Mouse (Mus musculus): ENCODE results near the gene Tatdn3.

Gene Tatdn3

DNA sequence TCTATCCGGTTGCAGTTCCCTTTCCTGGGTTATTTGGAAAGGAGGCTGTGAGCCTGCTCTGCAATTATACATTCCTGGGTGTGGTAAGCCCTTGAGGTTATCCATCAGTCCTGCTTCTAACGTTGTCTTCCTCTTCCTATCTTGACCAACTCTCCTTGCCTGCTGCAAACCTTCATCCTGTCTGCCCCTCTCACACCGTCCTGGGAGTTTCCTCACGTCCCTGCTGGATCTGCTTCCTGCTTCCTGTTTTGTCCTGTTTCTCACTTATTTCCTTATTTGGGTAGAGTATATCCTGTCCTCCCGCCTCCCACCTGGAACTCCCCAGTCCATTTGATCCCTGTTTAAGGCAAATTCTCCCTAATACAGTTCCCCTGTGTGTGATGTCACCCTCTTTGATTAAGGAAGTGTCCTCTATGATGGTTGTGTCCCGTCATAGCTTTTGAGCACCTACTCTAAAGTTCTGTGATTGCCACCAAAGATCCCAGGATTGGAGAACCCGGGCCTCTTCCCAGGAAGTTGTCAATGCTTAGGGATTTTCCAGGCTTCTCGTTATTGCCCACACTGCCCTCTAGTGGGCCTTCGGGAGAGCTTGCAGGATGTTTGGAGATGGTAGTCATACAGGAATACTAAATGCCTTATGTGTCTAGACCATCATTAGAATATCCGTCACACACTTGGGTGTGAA, 12.6 kb upstream of the Tatdn3 start:
- DNase-seq (ENCODE audit: low read depth) = peak; percentile 94

DNA sequence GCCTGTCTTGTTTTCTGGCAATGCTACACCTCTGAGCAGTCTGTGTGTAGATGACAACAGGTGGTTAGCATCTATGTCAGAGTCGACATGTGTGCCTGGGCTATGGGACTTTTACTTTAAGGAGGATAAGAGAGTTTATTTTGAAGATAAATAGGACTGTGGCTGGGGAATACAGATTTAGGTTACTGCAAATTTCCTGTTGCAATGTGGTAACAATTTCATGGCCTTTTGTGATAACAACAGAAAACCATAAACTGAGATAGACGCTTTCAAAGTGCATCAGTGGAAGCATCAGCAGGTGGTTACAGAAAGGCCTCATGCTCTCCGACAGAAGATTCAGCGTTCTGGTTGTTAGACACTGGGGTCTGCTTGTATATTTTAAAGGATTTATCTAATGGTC, 10.8 kb upstream of the Tatdn3 start:
- DNase-seq (ENCODE audit: low read depth) = no peak

DNA sequence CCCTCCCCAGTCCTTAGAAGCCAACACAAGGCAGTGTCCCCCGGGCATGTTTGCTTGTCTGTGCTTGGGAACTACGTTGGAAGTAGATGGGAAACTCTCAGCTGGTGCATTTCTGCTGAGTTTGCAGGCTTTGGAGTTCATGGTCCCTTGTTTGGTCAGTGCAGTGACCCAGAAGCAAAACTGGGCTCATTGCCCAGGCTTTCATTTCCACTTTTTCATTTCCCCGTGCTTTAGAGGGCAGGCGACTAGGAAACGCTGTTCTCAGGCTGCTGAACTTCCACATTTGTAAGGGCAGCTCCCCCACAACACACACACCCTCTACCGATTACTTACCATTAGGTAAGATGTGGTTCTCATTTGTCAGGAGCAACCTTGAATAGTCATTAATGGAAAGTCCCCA, 10.3 kb upstream of the Tatdn3 start:
- no peak for DNase-seq (ENCODE audit: low read depth)

DNA sequence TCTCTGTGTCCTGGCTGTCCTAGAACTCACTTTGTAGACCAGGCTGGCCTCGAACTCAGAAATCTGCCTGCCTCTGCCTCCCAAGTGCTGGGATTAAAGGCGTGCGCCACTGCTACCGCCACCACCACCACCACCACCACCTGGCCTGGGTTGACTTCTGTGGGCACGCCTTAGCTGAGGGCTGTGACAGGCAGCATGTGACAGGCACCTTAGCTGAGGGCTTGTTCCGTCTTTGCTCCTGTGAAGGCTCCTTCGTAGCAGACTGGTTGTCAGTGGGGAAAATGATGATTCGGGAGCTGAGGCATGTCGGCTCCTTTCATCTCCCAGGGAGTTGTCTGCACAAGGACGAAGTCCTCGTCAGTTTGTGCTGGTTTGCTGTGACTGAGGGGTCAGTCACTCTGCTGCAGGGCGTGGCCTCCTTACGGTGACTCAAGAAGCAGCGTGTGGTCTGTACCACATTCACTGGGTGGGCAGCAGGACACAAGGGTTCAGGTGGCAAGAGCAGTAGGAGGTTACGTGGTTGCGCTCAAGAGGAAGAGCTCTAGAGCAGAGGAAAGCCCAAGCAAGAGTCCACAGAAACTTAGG, 9.7 kb upstream of the Tatdn3 start:
- no peak for DNase-seq (ENCODE audit: low read depth)

DNA sequence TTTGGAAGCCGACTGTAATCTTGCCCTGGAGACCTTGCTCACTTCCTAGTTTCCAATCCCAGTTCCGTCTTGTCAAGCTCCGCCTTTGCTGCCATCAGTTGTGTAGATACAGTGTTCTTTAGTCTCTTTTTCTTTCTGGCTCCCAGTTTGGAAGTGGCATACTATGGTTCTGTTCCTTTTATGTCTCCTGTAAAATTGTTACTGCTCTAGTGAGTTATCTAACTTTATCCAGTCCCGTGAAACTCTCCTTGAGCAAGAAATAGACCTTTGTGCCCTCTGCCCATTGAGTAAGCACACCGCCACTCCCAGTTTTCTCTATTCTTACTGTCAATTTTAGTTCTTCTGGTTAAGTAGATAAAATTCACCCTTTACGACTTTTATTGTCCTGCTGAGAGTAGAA, 8.9 kb upstream of the Tatdn3 start:
- no peak for DNase-seq (ENCODE audit: low read depth)

DNA sequence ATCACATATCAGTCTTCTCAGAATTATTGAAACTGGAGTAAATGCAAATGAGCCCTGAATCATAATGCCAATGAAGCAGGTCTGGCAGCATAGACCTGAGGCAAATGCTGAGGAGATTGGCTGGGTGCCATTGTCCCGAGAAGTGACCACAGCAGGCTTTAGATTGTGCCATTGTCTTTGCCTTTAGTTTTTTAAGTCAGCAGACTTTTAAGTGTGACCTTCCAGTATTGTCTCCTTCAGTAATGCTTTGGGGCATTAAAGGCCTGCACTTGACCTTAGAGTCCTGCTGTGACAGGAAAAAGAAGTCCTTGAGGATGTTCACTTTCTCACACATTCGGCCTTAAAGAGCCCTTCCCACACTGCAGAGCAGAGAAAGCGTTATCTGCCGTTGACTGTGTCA, 7.5 kb upstream of the Tatdn3 start:
- no peak for DNase-seq (ENCODE audit: low read depth)

DNA sequence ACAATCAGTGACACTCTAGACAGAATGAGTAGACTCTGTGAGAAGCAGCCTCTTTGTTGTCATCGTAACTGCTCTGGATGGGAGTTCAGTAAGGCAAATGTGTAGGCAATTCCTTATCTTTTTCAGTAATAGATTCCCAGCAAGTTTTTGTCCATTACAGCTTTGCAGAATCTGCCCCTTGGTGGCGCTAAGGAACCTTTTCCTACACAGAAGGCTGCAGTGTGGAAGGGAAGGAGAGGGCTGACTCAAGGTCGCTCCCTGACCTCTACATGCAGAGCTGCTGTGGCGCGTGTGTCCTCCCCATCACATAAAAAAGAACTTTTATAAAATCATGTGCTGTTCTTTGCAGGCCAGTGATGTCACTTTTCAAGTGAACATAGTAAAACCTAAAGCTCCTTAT, 5.6 kb upstream of the Tatdn3 start:
- DNase-seq (ENCODE audit: low read depth) = peak; percentile 48

DNA sequence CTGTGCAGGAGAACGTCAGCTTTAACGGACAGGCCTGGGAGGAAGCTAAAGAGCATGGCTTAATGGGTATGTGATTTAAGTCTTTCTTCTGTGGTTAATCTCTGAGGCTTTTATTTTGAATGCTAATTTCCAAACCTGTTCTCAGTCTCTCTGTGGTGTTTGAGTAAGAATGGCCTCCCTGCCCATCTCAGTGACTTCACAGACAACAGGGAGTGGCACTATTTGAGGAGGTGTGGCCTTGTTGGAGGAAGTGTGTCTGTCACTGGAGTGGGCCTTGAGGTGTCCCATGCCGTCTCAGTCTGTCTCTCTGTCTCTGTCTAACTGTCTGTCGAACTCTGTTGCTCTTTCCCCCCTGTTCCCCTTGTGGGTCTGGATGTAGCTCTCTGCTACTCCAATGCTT, 2.5 kb upstream of the Tatdn3 start:
- DNase-seq (ENCODE audit: low read depth) = no peak

DNA sequence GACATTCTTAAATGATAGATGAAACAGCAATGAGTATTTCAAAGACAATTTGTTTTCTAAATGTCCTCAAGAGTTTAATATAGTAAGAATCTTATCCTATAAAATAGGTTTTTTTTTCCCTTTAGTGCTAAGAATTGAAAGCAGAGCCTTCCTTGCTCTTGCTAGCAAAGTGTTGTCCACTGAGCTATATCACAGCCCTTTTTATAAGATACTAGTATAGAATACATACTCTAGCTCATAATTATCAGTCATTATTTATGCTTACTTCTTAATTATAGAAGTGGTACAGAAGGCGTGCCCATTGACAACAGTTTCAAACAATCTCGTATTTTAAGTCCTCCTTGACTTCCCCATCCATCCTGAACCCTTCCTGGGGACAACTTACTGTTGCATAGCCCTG, 1.8 kb upstream of the Tatdn3 start:
- no peak for DNase-seq (ENCODE audit: low read depth)

DNA sequence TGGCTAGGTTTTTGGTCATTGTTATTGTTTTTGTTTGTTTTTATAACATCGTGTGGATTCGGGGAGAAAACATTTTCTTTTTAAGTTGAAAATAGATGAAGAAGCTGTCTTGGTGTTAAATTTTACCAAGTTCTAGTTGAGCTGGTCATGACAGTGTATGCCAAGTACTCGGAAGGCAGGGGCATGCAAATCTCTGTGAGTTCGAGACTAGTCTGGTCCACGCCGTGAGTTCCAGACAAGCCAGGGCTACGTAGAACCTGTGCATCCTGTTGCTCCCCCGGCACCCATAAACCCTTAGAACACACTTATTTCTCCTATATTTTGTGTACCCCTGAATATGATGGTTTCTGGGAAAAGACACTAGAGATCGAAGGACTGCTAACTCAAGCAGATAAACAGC, 968 bp upstream of the Tatdn3 start:
- no peak for DNase-seq (ENCODE audit: low read depth)

DNA sequence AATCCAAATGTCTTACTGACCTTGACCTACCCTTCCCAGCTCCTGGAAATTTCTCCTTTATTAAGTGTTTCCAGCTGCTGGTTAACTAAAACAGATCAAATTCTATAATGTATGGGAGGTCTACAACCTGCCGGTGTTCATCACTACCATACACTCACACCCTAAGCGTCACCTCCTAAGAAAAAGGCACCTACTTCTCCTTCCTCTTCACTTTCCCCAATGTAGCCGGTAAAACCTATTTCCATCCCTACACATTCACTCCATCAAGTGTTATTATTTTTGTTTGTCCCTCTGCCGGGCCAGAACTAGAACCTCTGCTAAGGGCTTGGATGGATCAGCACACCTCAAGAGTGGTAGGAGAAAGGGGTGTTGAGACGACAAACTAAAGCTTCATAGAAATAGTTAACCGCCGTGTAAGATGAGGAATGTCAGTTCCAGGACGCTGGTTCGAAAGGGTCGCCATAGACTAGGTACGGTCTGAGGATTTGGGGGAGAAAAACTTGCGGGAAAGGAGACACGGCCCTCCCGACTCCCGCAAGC, 421 bp downstream of the Tatdn3 start:
- peak; percentile 29 for DNase-seq (ENCODE audit: low read depth)

DNA sequence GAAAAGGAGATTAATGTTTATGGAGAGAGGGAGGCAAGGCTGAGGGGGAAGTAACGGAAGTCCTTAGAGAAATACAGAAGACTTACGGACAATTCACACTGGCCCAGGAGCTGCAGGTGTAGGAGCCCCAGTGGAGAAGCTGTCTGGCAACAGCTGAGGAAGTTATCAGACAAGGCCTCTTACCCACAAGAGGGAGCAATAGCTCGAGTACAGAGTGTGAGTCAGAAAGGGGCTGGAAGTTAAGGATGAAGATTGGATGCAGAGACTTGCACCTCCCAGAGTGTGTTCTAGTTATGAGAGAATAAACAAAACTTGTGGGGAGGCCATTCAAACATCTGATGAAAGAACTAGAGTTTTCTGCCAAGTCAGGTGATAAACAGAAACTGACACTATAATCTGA, 5.3 kb downstream of the Tatdn3 start:
- DNase-seq (ENCODE audit: low read depth) = peak; percentile 77

DNA sequence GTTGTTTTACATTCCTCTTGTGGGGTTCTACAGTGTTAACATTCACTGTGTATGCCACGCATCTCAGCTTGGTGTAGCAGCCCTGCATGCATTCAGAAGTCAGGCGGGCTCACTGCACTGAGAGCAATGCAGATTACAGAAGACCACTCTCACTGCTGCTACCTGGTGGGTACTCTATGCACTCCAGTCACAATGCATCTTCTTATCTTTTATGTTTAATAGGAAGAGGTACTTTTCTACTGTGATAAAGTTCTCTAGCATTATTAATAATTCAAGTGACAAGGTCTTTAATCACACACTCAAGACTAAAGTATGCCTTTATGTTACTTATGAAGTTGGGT, 7.2 kb downstream of the Tatdn3 start:
- DNase-seq (ENCODE audit: low read depth) = no peak

DNA sequence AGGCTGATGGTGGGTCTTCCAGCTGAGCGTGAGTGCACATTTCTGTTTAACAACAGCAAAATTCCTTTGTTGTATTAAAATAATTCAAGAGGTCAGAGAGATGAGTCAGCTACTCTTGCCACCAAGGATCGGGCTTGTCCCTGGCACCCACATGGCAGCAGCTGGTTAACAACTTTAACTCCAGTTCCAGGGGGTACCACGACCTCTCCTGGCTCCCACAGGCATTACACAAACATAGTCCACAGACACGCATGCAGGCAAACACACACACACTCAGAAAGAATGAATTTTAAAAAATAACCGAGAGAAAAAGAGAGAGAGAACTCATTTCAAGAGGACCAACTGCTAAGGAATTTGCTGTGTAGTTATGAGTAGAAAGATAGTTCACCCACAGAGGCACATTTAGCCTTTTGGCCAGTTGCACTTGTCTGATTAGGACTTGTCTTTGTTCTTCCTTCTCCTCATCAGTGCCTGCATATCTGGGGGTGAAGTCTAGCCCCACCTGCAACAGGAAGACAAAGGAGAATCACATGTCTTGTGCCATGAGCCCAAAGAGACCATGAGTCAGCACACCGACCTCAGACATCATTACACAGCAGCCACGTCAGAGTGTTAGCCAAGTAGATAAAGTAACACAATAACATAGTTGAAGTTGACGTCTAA, 7.7 kb downstream of the Tatdn3 start:
- peak; percentile 59 for DNase-seq (ENCODE audit: low read depth)

DNA sequence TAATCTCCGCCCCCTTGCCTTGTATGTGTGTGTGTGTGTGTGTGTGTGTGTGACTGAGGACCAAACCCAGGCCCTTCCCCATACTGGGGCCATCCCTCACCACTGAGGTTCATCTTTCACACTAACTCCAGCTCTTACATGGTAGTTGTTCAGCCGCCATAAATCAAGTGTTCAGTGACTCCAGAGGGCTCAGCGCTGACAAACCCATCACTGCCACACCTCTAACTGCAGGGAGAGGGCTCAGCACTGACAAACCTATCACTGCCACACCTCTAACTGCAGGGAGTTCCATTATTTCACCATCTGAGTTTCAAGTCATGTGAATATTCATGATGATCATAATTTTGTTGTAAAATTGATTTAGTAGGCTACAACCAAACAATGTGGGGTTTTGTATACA, 9.2 kb downstream of the Tatdn3 start:
- no peak for DNase-seq (ENCODE audit: low read depth)

DNA sequence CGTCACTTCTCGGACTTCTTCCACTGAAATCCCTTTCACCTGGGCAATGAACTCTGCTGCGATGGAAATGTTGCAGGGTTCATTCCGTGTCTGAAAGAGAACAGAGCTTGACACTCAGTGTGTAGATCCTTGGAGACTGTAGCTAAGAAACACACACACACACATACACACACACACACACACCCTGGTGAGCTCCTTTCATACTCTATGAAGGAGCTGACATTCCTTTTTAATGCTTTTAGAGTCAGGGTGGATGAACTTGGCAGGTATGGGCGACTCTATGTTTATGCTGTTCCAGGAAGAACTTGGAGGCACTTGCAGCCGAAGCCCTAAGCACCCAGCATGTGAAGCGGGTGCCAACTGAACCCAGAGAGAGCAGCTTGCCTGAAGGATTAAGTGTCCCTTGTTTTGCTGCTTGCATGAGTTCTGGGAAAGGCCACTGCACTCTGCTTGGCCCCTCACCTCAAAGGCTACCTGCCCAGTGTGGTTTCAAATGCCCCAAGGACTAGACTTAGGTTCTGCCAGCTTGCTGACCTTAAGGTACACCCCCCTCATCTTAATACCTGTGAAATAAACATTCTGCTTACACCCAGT, 16.4 kb downstream of the Tatdn3 start:
- DNase-seq (ENCODE audit: low read depth) = no peak

DNA sequence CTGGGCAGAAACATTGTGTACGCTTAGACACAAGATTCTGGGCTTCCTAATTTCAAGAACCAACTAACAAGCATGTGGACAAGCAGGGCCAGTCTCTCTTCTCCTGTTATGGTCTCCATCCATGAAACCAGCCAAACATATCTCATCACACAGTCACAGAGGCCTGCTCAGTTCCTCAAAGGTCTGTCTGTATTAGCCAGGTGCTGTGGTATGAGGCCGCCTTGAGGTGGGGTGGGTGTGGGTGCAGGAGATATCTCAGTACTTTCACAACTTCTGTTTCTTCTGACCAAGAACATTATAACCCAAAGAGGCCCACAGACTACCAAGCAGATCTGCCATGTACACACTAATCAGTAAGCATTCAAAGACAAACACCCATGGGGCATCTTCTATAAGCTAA, 17.5 kb downstream of the Tatdn3 start:
- DNase-seq (ENCODE audit: low read depth) = no peak

DNA sequence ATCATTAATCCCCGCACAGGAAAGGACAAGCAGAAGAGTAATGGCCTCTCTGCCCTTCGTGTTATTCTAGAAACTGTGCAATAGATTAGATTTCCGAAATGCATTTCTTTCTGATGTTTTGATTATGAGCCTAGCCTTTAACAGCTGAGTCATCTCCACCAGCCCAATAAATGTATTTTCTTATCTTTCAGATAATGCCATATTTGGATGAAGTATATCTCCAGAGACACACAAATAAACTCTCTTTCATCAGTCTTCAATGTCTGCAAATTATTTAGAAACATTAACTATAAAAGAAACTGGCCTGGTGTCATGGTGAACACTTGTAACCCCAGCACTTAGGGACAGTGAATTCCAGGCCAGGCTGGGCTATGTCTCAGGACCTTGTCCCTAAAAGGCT, 20.0 kb downstream of the Tatdn3 start:
- DNase-seq (ENCODE audit: low read depth) = peak; percentile 39

DNA sequence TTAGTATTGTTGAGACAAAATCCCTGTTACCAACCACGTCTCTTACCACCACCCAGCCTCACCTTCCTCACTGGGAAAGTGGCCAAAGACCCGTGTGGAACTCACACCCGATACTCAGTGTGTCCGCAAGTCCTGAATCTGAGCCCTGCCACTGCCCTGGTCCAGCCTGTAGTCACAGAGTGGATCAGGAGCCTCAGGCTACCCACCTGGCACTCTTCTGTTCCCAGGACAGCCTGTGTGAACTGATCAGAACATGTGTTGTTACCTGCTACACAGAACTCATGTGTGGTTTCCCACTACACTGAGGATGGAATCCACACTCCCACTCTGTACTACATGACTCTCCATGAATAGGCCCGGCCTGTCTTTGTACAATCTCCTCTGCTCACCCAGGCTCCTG, 20.6 kb downstream of the Tatdn3 start:
- no peak for DNase-seq (ENCODE audit: low read depth)

DNA sequence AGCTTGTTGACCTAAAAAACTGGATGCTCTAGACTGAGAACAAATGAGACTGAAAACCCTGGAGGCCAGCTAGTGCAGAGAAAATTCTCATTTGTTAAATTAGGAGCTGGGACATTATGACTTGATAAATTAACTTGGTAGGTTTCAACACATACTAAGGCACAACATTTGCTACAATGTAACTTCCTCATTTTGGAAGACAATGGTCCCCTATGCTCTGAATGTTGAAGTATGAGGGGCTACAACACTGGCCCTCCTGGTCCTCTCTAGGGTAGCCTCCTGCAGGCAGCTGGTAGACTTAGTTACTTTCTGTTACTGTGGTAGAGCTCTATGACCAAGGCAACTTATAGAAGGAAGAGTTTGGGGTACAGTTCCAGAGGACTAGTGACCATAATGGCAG, 21.4 kb downstream of the Tatdn3 start:
- no peak for DNase-seq (ENCODE audit: low read depth)

DNA sequence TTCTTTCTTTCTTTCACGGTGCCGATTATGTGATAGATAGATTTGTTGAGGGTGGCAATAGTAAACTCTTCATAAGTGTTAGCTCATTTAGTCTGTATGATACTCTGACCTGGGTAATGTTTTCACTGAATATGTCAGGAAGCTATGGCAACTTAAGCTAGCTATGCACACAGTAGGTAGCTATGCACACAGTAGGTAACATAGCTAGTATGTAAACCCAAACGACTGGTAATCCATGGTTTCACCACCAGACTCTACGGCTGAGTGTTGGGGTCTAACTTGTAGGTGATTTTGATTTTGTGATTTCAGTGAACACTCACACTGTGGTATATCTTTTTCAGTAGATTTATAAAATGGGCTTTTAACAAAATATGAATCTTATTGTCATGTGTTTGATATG, 24.7 kb downstream of the Tatdn3 start:
- DNase-seq (ENCODE audit: low read depth) = no peak

DNA sequence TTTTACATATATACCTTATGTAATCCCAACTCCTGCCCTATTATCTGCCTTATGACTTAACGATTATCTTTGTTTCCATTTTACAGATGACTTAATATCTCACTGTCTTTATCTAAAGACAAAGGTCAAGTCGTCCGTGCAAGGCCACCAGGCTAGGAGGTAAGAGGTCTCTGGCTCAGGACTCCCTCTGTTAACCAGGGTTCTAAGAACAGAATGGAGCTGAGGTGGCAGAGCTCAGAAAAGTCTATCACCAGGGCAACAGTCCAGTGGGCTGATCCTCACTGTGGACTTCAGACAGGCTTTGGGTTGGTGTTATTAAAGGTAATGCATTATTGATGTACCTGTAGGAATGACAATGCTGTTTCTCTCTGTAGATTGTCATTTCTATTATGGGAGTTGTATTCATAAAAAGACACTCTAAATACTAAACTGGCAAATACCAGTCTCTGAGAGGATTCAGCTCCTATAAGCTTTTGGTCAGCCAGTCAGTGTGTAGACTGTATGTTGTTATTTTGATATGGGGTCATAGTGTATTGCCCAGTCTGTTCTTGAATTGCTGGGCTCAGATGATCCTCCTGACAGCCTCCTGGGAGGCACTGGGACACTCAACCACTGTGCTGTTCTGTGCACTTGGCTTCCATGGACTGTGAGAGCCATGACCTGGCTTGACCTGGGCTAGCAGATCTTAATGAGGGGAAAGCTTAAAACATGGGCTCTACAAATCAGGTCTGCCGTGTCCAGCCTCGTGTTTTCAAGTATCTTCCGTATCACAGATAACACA, 26.0 kb downstream of the Tatdn3 start, which contains the start of gene Spata45:
Gene Spata45 (plus strand): TSS at position 86 of the 781 bp plus-strand sequence.
- DNase-seq (ENCODE audit: low read depth) = no peak

Data from NIH3T3 (cell line).